8 mouse cellular contexts compared by ENCODE assay signal in genomic region chr19:6926559-6927255, GRCm38 (mm10). TPM values are rescaled to one million over a fixed set of nuclear protein-coding genes. Genes with fewer than 3 reads are reported as not detected.
A peak's percentile ranks its signal among the peaks of the same experiment; 100 is the strongest.
DNase-seq lines count a peak whose midpoint lies in the region; ATAC-seq and TF ChIP-seq lines count a peak whose summit lies in the region.

No protein-coding gene starts in this region.

- H3K9me3 ChIP-seq in hindbrain, embryonic 13.5 days = no peaks in the 10 kb centered on the region
- H3K9me3 ChIP-seq in liver, embryonic 12.5 days (replicated peaks) = no peaks in the 10 kb centered on the region

- peak overlapping the region; percentile 23 for H3K4me3 ChIP-seq in hindbrain, embryonic 13.5 days
- no peak overlapping the region; the same call in 1 of the 2 replicates for H3K4me3 ChIP-seq in liver, embryonic 12.5 days
- H3K4me3 ChIP-seq in left cerebral cortex, adult 2 months = no peak overlapping the region

- H3K36me3 ChIP-seq in hindbrain, embryonic 13.5 days = no peaks in the 10 kb centered on the region
- H3K36me3 ChIP-seq in liver, embryonic 12.5 days = no peaks in the 10 kb centered on the region
- H3K36me3 ChIP-seq in splenic B cell, adult 2 months (ENCODE audit: control insufficient read depth, insufficient read depth, low read length, poor library complexity, severe bottlenecking) = no peaks in the 10 kb centered on the region

- no peak overlapping the region for H3K27ac ChIP-seq in hindbrain, embryonic 13.5 days
- H3K27ac ChIP-seq in liver, embryonic 12.5 days = no peak overlapping the region
- H3K27ac ChIP-seq in left cerebral cortex, adult 2 months = no peak overlapping the region

- 11% methylated on average over 26 of the region's 26 CpGs for WGBS in hindbrain, embryonic 13.5 days
- 18% methylated on average over 26 of the region's 26 CpGs for WGBS in liver, embryonic 12.5 days (ENCODE audit: insufficient replicate concordance)

- no peak for ATAC-seq in hindbrain, embryonic 13.5 days (ENCODE audit: low FRiP score)
- no peak for ATAC-seq in liver, embryonic 12.5 days

- H3K4me1 ChIP-seq in hindbrain, embryonic 13.5 days (replicated peaks) = peaks cover 39% of the 10 kb centered on the region
- H3K4me1 ChIP-seq in liver, embryonic 12.5 days = peaks cover 42% of the 10 kb centered on the region

- peak; percentile 34 for DNase-seq in adrenal gland, adult 8-10 months
- DNase-seq in adrenal gland, adult 18-20 months (ENCODE audit: low spot score in 2 of 2) = no peak
- DNase-seq in embryo, embryonic 10 days (ENCODE audit: low spot score) = peak; percentile 56
- peak; percentile 49 for DNase-seq in splenic B cell, adult 2 months (ENCODE audit: low read depth, low spot score)
- DNase-seq in left cerebral cortex, adult 2 months (ENCODE audit: extremely low spot score in 1 of 2, low spot score in 2 of 2) = no peak
- no peak for DNase-seq in right cerebral cortex, adult 18-20 months

- no peak for TF ChIP-seq CTCF in left cerebral cortex, adult 2 months (IDR thresholded peaks at IDR 0.05)

- H3K4me2 ChIP-seq in hindbrain, embryonic 13.5 days = peak overlapping the region; percentile 36
- peak overlapping the region; percentile 33 for H3K4me2 ChIP-seq in liver, embryonic 12.5 days

- H3K27me3 ChIP-seq in hindbrain, embryonic 13.5 days = peaks cover 90% of the 10 kb centered on the region
- peaks cover 90% of the 10 kb centered on the region for H3K27me3 ChIP-seq in liver, embryonic 12.5 days (replicated peaks)
- H3K27me3 ChIP-seq in splenic B cell, adult 2 months (ENCODE audit: control insufficient read depth, insufficient read depth, low read length, poor library complexity, severe bottlenecking) = no peaks in the 10 kb centered on the region; the same call in 1 of the 2 replicates

- 0 out of 2 replicates have a peak overlapping the region, but pooled peaks have one; percentile 9 for H3K9ac ChIP-seq in hindbrain, embryonic 13.5 days
- H3K9ac ChIP-seq in liver, embryonic 12.5 days = no peak overlapping the region

- intact Hi-C loops in left cerebral cortex, adult 2 months (cut with DNase I) = no loop called here

RNA-seq across cellular contexts. Expression of gene Catsperz, which starts 1.5 kb away (rescaled TPM):
- not detected for total RNA-seq in adrenal gland, adult 8-10 months (2022)
- 1 to 10 TPM in 1 of 2 experiments, not detected in 1; 1.2 TPM for total RNA-seq in adrenal gland, adult 18-20 months (2021)
- 0.86 and 1.00 TPM in 2 replicates for polyA plus RNA-seq in hindbrain, embryonic 13.5 days (2015; fragmentation: Nextera tagmentation; extraction: Ambion mirVana)
- 0.80 and 0.93 TPM in 2 replicates for polyA plus RNA-seq in liver, embryonic 12.5 days (2016; fragmentation: Nextera tagmentation; extraction: Ambion mirVana)
- total RNA-seq in left cerebral cortex, adult 2 months (2021) = 10 to 100 TPM; 23.1 TPM

RNA-seq across cellular contexts. Expression of gene Esrra, which starts 5.1 kb away (rescaled TPM):
- 10 to 100 TPM; 38.3 to 45.1 (median 44.1) TPM for total RNA-seq in adrenal gland, adult 8-10 months (2022)
- total RNA-seq in adrenal gland, adult 18-20 months (2021) = 10 to 100 TPM; 38.7 to 63.0 TPM
- polyA plus RNA-seq in hindbrain, embryonic 13.5 days (2015; fragmentation: Nextera tagmentation; extraction: Ambion mirVana) = 15.8 and 16.6 TPM in 2 replicates
- polyA plus RNA-seq in liver, embryonic 12.5 days (2016; fragmentation: Nextera tagmentation; extraction: Ambion mirVana) = 6.5 and 6.8 TPM in 2 replicates
- 10 to 100 TPM; 66.8 to 69.2 TPM for total RNA-seq in left cerebral cortex, adult 2 months (2021)

RNA-seq across cellular contexts. Expression of gene Kcnk4, which starts 7.6 kb away (rescaled TPM):
- under 1 TPM in 2 of 4 experiments, not detected in 2; 0.14 to 0.24 TPM for total RNA-seq in adrenal gland, adult 8-10 months (2022)
- under 1 TPM; 0.23 to 0.35 TPM for total RNA-seq in adrenal gland, adult 18-20 months (2021)
- 1.7 and 2.2 TPM in 2 replicates for polyA plus RNA-seq in hindbrain, embryonic 13.5 days (2015; fragmentation: Nextera tagmentation; extraction: Ambion mirVana)
- 0.05 TPM in 1 of 2 replicates, not detected in the other for polyA plus RNA-seq in liver, embryonic 12.5 days (2016; fragmentation: Nextera tagmentation; extraction: Ambion mirVana)
- total RNA-seq in left cerebral cortex, adult 2 months (2021) = 10 to 100 TPM; 39.1 to 39.2 TPM

RNA-seq across cellular contexts. Expression of gene Bad, which starts 15.0 kb away (rescaled TPM):
- 10 to 100 TPM; 49.9 to 63.1 (median 56.6) TPM for total RNA-seq in adrenal gland, adult 8-10 months (2022)
- 10 to 100 TPM; 45.5 to 46.0 TPM for total RNA-seq in adrenal gland, adult 18-20 months (2021)
- polyA plus RNA-seq in hindbrain, embryonic 13.5 days (2015; fragmentation: Nextera tagmentation; extraction: Ambion mirVana) = 83.1 and 86.9 TPM in 2 replicates
- 36.4 and 37.6 TPM in 2 replicates for polyA plus RNA-seq in liver, embryonic 12.5 days (2016; fragmentation: Nextera tagmentation; extraction: Ambion mirVana)
- 10 to 100 TPM; 34.8 to 36.2 TPM for total RNA-seq in left cerebral cortex, adult 2 months (2021)

RNA-seq across cellular contexts. Expression of gene Gpr137, which starts 15.6 kb away (rescaled TPM):
- 10 to 100 TPM; 55.6 to 66.1 (median 63.4) TPM for total RNA-seq in adrenal gland, adult 8-10 months (2022)
- 10 to 100 TPM; 56.4 to 56.8 TPM for total RNA-seq in adrenal gland, adult 18-20 months (2021)
- polyA plus RNA-seq in hindbrain, embryonic 13.5 days (2015; fragmentation: Nextera tagmentation; extraction: Ambion mirVana) = 53.1 and 54.7 TPM in 2 replicates
- polyA plus RNA-seq in liver, embryonic 12.5 days (2016; fragmentation: Nextera tagmentation; extraction: Ambion mirVana) = 8.8 and 9.9 TPM in 2 replicates
- 100 to 1,000 TPM in 1 of 2 experiments, 10 to 100 TPM in 1; 97.3 to 104 TPM for total RNA-seq in left cerebral cortex, adult 2 months (2021)

Comparison
In these comparisons a context has a peak if more than half of its experiments do, and no peak if none do; other contexts are left out.
1. DNase-seq: peak in adrenal gland, adult 8-10 months (single experiment), embryo, embryonic 10 days (single experiment) and splenic B cell, adult 2 months (single experiment); none in adrenal gland, adult 18-20 months (0 of 2), left cerebral cortex, adult 2 months (0 of 2) and right cerebral cortex, adult 18-20 months (single experiment).
2. RNA of gene Catsperz, which starts 1.5 kb away (total RNA-seq): 23.1 TPM in left cerebral cortex, adult 2 months; 1.2 TPM in adrenal gland, adult 18-20 months and not detected in adrenal gland, adult 8-10 months; every median in the first group is over 10 times any median in the second.
3. RNA of gene Kcnk4, which starts 7.6 kb away (total RNA-seq): 39.1 to 39.2 TPM in left cerebral cortex, adult 2 months; 0.23 to 0.35 TPM in adrenal gland, adult 18-20 months and 0.14 to 0.24 TPM in adrenal gland, adult 8-10 months; every median in the first group is over 10 times any median in the second.